Mouse (Mus musculus): ENCODE measurements at regions not wholly inside any gene's neighbourhood (a gene's known extent, or its start where the extent isn't known, plus 50 kb on each side); places are given as distances from the start of the nearest gene placed in this dataset.
"Not testable (repeated sequence)": the region's sequence is repeated elsewhere in the genome, so short reads cannot be mapped to it uniquely, and the experiment has no call there.

DNA sequence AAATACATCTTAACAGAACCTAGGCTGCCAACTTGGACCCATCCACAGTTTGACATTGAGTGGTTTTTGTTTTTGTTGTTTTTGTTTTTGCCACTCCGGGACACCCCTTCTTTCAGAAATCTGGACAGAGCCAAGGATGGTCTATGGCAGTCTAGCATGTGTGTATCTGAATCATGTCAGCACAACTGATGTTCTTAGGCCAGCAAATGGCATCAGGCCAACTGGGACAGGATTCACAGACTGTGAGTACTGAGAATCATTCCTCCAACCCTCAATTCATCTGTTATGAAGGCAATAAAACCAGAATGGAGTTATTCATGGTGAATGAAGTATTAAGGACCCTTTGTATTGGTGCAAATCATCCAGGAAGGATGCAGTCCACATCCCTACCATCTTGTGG is 1372.5 kb upstream of the Rag2 start:
- peak; percentile 2 to 7 for DNase-seq (ENCODE audit: low spot score in 2 of 2)

GRCm38 (mm10) chr2:100259136-100259853 is 1365.2 kb upstream of the Rag2 start:
- DNase-seq (ENCODE audit: low spot score in 2 of 2): no peak

DNA sequence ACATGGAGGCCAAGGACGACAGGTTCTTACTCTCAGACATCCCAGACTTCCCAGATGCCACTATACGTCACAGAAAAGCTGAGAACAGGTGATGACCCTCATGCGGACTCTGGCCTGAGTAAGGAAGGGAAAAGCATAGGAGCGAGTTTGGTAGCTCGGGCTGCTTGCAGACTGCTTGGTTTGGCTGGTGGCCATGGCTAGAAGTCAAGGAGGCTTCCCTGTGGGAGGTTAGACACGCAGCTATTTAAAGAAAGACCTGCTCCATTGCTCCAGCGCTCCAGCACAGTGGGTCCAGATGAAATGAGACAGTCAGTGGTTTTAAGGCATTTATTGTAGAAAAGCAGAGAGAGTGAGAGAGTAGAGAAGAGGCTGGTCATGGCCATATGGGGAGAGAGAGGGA is 1318.0 kb upstream of the Rag2 start:
- DNase-seq (ENCODE audit: low spot score in 2 of 2): no peak

DNA sequence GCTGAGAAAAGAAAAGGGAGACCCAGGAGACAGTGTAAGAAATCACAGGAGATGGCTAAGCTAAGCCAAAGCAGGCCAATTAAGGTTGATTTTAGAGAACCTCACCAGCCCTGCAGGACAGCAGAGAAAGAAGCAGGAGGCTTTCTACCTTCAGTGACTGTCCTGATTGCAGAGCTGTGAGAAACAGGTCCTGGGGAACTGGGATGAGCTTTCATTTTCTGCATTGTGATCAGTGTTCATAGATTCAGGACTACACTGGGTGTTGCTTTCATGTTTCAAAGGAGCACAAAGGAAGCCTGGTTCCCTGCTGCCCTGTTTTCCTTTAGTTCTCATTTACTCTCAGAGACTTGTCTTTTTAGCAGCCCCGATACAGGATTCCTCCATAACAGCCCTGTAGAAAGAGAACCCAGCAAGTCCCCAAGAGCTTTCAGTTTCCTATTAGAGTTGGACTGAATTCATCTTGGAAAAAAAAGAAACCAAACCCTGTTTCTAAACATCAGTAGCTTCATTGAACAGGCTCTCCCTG is 1311.7 kb upstream of the Rag2 start:
- no peak for DNase-seq (ENCODE audit: low spot score in 2 of 2)

GRCm38 (mm10) chr2:100320461-100320860 is 1304.1 kb upstream of the Rag2 start:
- no peak for DNase-seq (ENCODE audit: low spot score in 2 of 2)

- no peak for DNase-seq (ENCODE audit: low spot score in 2 of 2)
These were observed 1283.8 kb upstream of the Rag2 start for GRCm38 (mm10) chr2:100340713-100341112.

- DNase-seq (ENCODE audit: low spot score in 2 of 2): no peak
These were observed 1279.5 kb upstream of the Rag2 start for GRCm38 (mm10) chr2:100344921-100345425.

GRCm38 (mm10) chr2:100365616-100366015 is 1258.9 kb upstream of the Rag2 start:
- DNase-seq (ENCODE audit: low spot score in 2 of 2): not testable (repeated sequence)

GRCm38 (mm10) chr2:100399776-100400175 is 1224.7 kb upstream of the Rag2 start:
- no peak for DNase-seq (ENCODE audit: low spot score in 2 of 2)

DNA sequence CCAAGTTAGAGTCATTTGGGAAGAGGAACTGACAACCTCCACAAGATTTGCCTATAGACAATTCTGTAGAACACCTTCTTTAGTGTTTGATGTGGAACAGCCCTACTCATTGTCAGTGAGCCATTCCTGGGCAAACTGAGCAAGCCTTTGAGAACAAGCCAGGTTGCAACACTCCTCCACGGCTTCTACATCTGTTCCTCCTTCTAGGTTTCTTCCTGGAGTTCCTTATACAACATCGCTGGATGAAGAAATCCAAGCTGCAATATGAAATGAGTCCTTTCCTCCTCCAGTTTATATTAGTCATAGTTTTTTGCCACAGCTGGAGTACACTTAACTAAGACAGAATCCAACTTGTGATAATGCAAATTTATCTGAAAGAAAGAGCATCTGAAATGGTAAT is 1197.9 kb upstream of the Rag2 start:
- DNase-seq (ENCODE audit: low spot score in 2 of 2): no peak

DNA sequence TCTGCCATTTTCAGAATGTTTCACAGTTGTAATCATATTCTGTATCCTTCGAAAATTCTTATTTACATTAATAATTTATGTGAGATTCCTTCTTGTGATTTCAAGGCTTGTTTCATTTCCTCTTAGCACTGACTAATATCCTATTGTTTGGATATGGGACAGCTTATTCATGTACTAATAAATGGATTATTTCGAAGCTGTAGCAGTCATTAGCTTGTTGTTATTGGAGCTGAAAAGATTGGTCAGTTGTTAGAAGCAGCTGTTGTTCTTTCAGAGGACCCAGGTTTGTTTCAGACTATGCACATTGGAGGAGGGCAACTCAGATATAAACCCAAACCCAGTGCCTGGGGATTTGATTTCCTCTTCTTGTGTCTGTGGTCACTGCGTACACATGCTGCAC is 1189.5 kb upstream of the Rag2 start:
- DNase-seq (ENCODE audit: low spot score in 2 of 2): no peak

- no peak for DNase-seq (ENCODE audit: low spot score in 2 of 2)
These were observed 1178.7 kb upstream of the Rag2 start for GRCm38 (mm10) chr2:100445868-100446267.

- no peak for DNase-seq (ENCODE audit: low spot score in 2 of 2)
These were observed 1178.2 kb upstream of the Rag2 start for GRCm38 (mm10) chr2:100446332-100446731.

GRCm38 (mm10) chr2:100459641-100460040 is 1164.9 kb upstream of the Rag2 start:
- not testable (repeated sequence) for DNase-seq (ENCODE audit: low spot score in 2 of 2)

DNA sequence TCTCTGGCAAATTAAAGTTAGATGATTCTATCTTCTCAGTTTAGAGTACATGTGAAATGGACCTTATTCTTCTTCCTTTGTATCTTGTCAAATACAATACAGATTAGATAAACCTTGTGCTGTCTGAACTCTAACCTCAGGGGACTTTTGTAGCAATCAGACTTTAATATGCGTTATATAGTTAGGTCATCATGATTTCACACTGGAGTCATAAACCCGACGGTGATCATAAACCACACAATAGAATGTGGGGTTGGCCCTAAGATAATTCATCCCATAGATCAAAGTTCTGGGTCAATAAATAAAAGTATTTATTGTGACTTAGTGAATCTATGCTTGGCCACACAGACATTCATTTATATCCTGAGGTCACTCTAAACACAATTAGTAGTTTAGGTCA is 1138.3 kb upstream of the Rag2 start:
- not testable (repeated sequence) for DNase-seq (ENCODE audit: low spot score in 2 of 2)

GRCm38 (mm10) chr2:100505114-100505513 is 1119.4 kb upstream of the Rag2 start:
- DNase-seq (ENCODE audit: low spot score in 2 of 2): not testable (repeated sequence)

Measured in layer of hippocampus, adult 8-10 months (tissue).